ENCODE assay signal across 8 mouse cellular contexts in the genomic region with DNA sequence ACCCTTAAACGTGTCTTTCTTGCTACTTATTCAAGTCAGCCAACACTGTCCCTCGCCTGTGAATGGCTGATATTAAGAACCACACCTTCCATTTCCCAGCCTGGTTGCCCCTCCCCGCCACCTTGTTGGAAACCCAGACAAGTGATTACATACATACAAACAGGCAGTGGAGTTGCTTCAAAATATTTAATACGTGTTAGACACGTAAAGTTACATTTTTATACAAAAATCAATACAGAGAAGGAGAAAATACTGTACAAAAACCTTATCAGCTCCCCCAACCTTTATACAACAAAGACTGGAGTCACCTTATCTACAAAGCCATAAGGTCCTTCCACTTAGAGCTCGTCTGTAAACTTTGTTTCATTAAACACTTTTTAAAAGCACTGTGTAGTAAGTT. TPM values are rescaled to one million over a fixed set of nuclear protein-coding genes. Genes with fewer than 3 reads are reported as not detected.
DNase-seq lines count a peak whose midpoint lies in the region; ATAC-seq and TF ChIP-seq lines count a peak whose summit lies in the region.

No protein-coding gene starts in this region.

- H3K9me3 ChIP-seq in heart, postnatal 0 days (replicated peaks; ENCODE audit: control insufficient read depth, low read length) = no peaks in the 10 kb centered on the region

- peak overlapping the region; percentile 54 for H3K4me2 ChIP-seq in heart, postnatal 0 days (ENCODE audit: low read depth, low read length)

- 9% methylated on average over 6 of the region's 6 CpGs for WGBS in heart, postnatal 0 days

- H3K36me3 ChIP-seq in heart, postnatal 0 days (replicated peaks; ENCODE audit: control insufficient read depth, insufficient read depth, low read length) = no peaks in the 10 kb centered on the region

- TF ChIP-seq EP300 in heart, postnatal 0 days (IDR thresholded peaks at IDR 0.05; ENCODE audit: low read depth) = no peak

- intact Hi-C loops in gastrocnemius, adult 2 months (cut with DNase I) = loop anchor here (5.0 kb wide), 2 partner anchors 45 to 120 kb away; no protein-coding TSS in a partner anchor

- H3K27me3 ChIP-seq in heart, postnatal 0 days (ENCODE audit: control insufficient read depth, insufficient read depth, low read length) = no peaks in the 10 kb centered on the region

- H3K4me3 ChIP-seq in gastrocnemius, adult 2 months = peak overlapping the region; percentile 94
- H3K4me3 ChIP-seq in heart, postnatal 0 days (ENCODE audit: low read depth, low read length) = peak overlapping the region; percentile 99

- no peak for DNase-seq in gastrocnemius, adult 2 months
- DNase-seq in gastrocnemius, postnatal 10 days = no peak
- DNase-seq in Muller cell, postnatal 12 days (ENCODE audit: inconsistent ontology term) = peak; percentile 43
- DNase-seq in heart, postnatal 0 days (ENCODE audit: low spot score) = no peak
- peak; percentile 54 for DNase-seq in lung, postnatal 36 days
- no peak for DNase-seq in thymus, postnatal 0 days (ENCODE audit: low spot score)
- DNase-seq in cerebellum, adult 11-12 months = no peak
- DNase-seq in ovary, postnatal 10 days (ENCODE audit: low spot score) = no peak

- H3K4me1 ChIP-seq in heart, postnatal 0 days (ENCODE audit: control insufficient read depth, insufficient read depth) = peaks cover 35% of the 10 kb centered on the region

- H3K27ac ChIP-seq in gastrocnemius, adult 2 months = peak overlapping the region; percentile 94
- H3K27ac ChIP-seq in heart, postnatal 0 days (ENCODE audit: low read depth) = peak overlapping the region; percentile 91

- no peak for ATAC-seq in heart, postnatal 0 days (ENCODE audit: insufficient read depth, low read depth)

- no peak for TF ChIP-seq CTCF in gastrocnemius, adult 2 months (IDR thresholded peaks at IDR 0.05)
- TF ChIP-seq CTCF in heart, postnatal 0 days (IDR thresholded peaks at IDR 0.05; ENCODE audit: low read depth) = no peak

- H3K9ac ChIP-seq in heart, postnatal 0 days (replicated peaks; ENCODE audit: low read depth, low read length) = peak overlapping the region; percentile 99

RNA-seq across cellular contexts. Expression of gene Ier5, which starts 2.1 kb away (rescaled TPM):
- 1 to 10 TPM; 4.6 to 4.7 TPM for total RNA-seq in gastrocnemius, adult 2 months (2021)
- 1 to 10 TPM; 5.8 to 9.1 TPM for total RNA-seq in gastrocnemius, postnatal 10 days (2021)
- total RNA-seq in heart, postnatal 0 days (2014; rRNA removed; ENCODE audit: low replicate concordance) = 50.4 and 56.2 TPM in 2 replicates
- 3.1 and 3.9 TPM in 2 replicates for polyA plus RNA-seq in heart, postnatal 0 days (2015; fragmentation: Nextera tagmentation; extraction: Ambion mirVana)
- 6.4 and 10.8 TPM in 2 replicates for polyA plus RNA-seq in thymus, postnatal 0 days (2015; fragmentation: Nextera tagmentation; extraction: Ambion mirVana)

RNA-seq across cellular contexts. Expression of gene Mr1, which starts 49.3 kb away (rescaled TPM):
- total RNA-seq in gastrocnemius, adult 2 months (2021) = 10 to 100 TPM in 1 of 2 experiments, 1 to 10 TPM in 1; 10.0 to 11.1 TPM
- 1 to 10 TPM; 6.3 to 9.0 TPM for total RNA-seq in gastrocnemius, postnatal 10 days (2021)
- 8.2 and 16.1 TPM in 2 replicates for total RNA-seq in heart, postnatal 0 days (2014; rRNA removed; ENCODE audit: low replicate concordance)
- polyA plus RNA-seq in heart, postnatal 0 days (2015; fragmentation: Nextera tagmentation; extraction: Ambion mirVana) = 6.5 and 7.2 TPM in 2 replicates
- 31.1 and 34.0 TPM in 2 replicates for polyA plus RNA-seq in thymus, postnatal 0 days (2015; fragmentation: Nextera tagmentation; extraction: Ambion mirVana)

Comparison
In these comparisons a context has a peak if more than half of its experiments do, and no peak if none do; other contexts are left out.
1. DNase-seq: peak in Muller cell, postnatal 12 days (single experiment) and lung, postnatal 36 days (single experiment); none in gastrocnemius, adult 2 months (single experiment), gastrocnemius, postnatal 10 days (single experiment), heart, postnatal 0 days (single experiment), thymus, postnatal 0 days (single experiment), cerebellum, adult 11-12 months (single experiment) and ovary, postnatal 10 days (single experiment).